Mouse (Mus musculus) heart, postnatal 25 days (tissue): ENCODE measurements at regions not wholly inside any gene's neighbourhood (a gene's known extent, or its start where the extent isn't known, plus 50 kb on each side); places are given as distances from the start of the nearest gene placed in this dataset.

Source experiments
- DNase-seq: peaks from one replicate; pipeline ENCODE4 v3.0.0; 2022; ENCODE audit warnings: low spot score
- intact Hi-C: fragments of 180-260 bp; cut with DNase I; formaldehyde crosslinking; loops from one replicate; pipeline ENCODE4 v1.15.1; 2025

- DNase-seq, result no peak
- intact Hi-C loops, result no loop called here
Measured at GRCm38 (mm10) chr17:7467638-7468037, 82.4 kb upstream of the Unc93a2 start.

DNA sequence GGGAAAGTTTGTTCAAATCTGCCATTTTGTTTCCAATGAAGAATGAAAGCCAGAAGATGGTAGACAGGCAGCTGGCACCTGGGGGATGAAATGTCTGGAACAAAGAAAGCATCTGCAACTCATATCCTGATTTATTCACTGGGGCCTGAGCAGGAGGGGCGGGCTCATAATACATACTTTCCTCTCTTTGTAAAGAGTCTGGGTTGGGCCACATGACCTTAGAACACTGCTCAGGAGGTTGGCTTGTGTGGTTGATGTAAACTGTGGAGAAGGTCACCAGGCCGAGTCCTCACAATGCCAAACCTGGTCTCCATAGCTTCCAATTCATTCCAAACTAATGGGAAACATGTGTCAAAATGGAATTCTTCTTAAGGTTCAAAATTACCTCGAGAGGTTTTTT, 79.6 kb upstream of the Unc93a2 start:
- intact Hi-C loops, result no loop called here
- no peak for DNase-seq

DNA sequence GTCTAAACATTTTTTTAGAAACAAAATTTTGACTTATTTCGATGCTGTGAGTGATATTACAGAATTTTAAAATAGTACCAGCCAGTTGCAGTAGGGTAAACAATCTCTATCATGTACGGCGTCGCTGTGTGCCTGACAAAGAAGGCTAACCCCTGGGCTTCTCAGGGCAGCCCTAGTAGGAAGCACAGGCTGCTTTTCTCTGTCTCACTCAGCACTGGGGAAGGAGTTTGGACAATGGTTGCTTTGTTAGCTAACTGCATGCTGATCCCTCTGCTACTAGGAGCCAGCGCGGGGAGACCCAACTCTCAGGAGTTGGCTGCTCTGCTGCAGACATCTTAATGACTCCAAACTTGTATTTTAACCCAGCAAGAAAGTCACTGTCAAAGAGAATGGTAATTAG, 75.9 kb upstream of the Unc93a2 start:
- no peak for DNase-seq
- intact Hi-C loops, result no loop called here

DNA sequence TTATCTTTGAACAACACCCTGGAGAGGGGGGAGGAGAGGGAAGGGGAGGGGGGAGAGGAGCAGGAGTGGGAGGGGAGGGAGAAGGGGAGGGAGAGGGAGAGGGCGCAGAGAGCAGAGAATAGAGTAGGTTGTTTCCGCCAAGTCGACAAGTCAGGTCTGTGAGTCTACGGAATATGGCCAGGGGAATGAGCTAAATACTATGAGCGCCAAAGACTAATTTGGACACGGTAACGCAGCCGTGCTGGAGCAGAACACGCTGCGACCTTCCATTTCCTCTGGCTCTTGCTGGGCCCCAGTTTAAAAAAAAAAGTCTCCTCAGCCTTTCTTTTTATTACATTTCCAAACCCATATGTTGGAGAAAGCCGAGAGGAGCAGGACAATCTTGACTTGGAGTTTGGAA, 71.7 kb upstream of the Unc93a2 start:
- DNase-seq, result no peak
- intact Hi-C loops, result no loop called here

- intact Hi-C loops, result loop anchor here (2.0 kb wide), 1 partner anchor 379 kb away; no protein-coding TSS in a partner anchor
- DNase-seq, result no peak
Measured at GRCm38 (mm10) chr17:7443822-7444221, 58.6 kb upstream of the Unc93a2 start.

DNA sequence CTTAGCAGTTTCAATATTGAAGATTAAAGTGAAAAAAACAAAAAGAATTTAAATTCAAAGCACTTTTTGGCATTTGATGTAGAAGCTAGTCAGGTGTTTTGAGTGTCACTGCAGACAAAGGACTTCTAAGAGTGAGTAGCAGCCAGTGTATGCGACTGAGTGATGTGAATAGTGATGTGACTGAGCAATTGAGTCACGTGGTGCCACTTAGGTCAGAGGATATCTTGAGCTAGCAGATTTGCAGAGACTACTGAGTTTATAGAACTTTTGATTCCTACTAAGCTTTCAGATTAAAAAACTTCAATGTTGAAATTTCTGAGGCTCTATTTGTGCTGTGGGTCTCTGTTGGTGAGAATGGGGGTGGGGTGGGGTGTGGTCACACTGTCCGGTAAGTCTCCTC, 49.8 kb upstream of the Unc93a2 start:
- intact Hi-C loops, result no loop called here
- no peak for DNase-seq
